Mouse (Mus musculus) spleen, postnatal 14 days (tissue): ENCODE results near the gene Gm10577.
A peak's percentile ranks its signal among the peaks of the same experiment; 100 is the strongest.

Source experiments
- DNase-seq, 2 experiments: peaks; one replicate each; pipeline ENCODE4 v3.0.0; 2021 to 2022; ENCODE audit warnings: low spot score in 2 of 2

Gm10577 gene

GRCm38 (mm10) chr4:101020596-101020995 is at the start of gene Gm10577:
TSS of gene Gm10577 (minus strand) at chr4:101020696.
- no peak for DNase-seq

GRCm38 (mm10) chr4:101069154-101069971 is 48.9 kb upstream of the Gm10577 start:
- no peak for DNase-seq

- DNase-seq: peak in 1 of 2 experiments; percentile 7
Measured at GRCm38 (mm10) chr4:101068786-101069153, 48.3 kb upstream of the Gm10577 start, which contains the start of gene Raver2. TSS of gene Raver2 (plus strand) at chr4:101068983.

- no peak for DNase-seq
Measured at GRCm38 (mm10) chr4:101066401-101066800, 45.9 kb upstream of the Gm10577 start.

GRCm38 (mm10) chr4:101062146-101062545 is 41.6 kb upstream of the Gm10577 start:
- no peak for DNase-seq

- DNase-seq: no peak
Measured at GRCm38 (mm10) chr4:101046576-101046975, 26.1 kb upstream of the Gm10577 start.

- no peak for DNase-seq
Measured at GRCm38 (mm10) chr4:101044149-101044548, 23.7 kb upstream of the Gm10577 start.

- no peak for DNase-seq
Measured at GRCm38 (mm10) chr4:101043691-101044090, 23.2 kb upstream of the Gm10577 start.

GRCm38 (mm10) chr4:101037156-101037555 is 16.7 kb upstream of the Gm10577 start:
- no peak for DNase-seq

- no peak for DNase-seq
Measured at GRCm38 (mm10) chr4:101035131-101035530, 14.6 kb upstream of the Gm10577 start.

GRCm38 (mm10) chr4:101033047-101033446 is 12.6 kb upstream of the Gm10577 start:
- no peak for DNase-seq

GRCm38 (mm10) chr4:101027852-101028411 is 7.4 kb upstream of the Gm10577 start:
- no peak for DNase-seq

- no peak for DNase-seq
Measured at GRCm38 (mm10) chr4:101026995-101027394, 6.5 kb upstream of the Gm10577 start.

GRCm38 (mm10) chr4:101026566-101026965 is 6.1 kb upstream of the Gm10577 start:
- no peak for DNase-seq

GRCm38 (mm10) chr4:101017806-101018205 is 2.7 kb downstream of the Gm10577 start:
- DNase-seq: no peak

GRCm38 (mm10) chr4:101009092-101009491 is 11.4 kb downstream of the Gm10577 start:
- DNase-seq: no peak

GRCm38 (mm10) chr4:101008362-101008769 is 12.1 kb downstream of the Gm10577 start:
- no peak for DNase-seq

- no peak for DNase-seq
Measured at GRCm38 (mm10) chr4:101002961-101003360, 17.5 kb downstream of the Gm10577 start.

GRCm38 (mm10) chr4:101001073-101001472 is 19.4 kb downstream of the Gm10577 start:
- no peak for DNase-seq

- DNase-seq: no peak
Measured at GRCm38 (mm10) chr4:101000622-101001021, 19.9 kb downstream of the Gm10577 start.

- DNase-seq: no peak
Measured at GRCm38 (mm10) chr4:100998906-100999305, 21.6 kb downstream of the Gm10577 start.

- DNase-seq: no peak
Measured at GRCm38 (mm10) chr4:100998145-100998544, 22.4 kb downstream of the Gm10577 start.

GRCm38 (mm10) chr4:100996060-100996651 is 24.3 kb downstream of the Gm10577 start:
- no peak for DNase-seq
